Mouse (Mus musculus): Measurements from ENCODE around the gene Gpn3. TPM values are rescaled to one million over a fixed set of nuclear protein-coding genes. Genes with fewer than 3 reads are reported as not detected.
A peak's percentile ranks its signal among the peaks of the same experiment; 100 is the strongest.
"Not testable (repeated sequence)": the region's sequence is repeated elsewhere in the genome, so short reads cannot be mapped to it uniquely, and the experiment has no call there.

Gene Gpn3
- polyA plus RNA-seq, 1 experiment from 2014 or later: 82.9 TPM

- H3K4me1 ChIP-seq: no peaks in the 10 kb centered on the region
- no peak for DNase-seq (ENCODE audit: low spot score)
- H3K27ac ChIP-seq (replicated peaks): no peak overlapping the region
- H3K27me3 ChIP-seq (ENCODE audit: low read depth, poor library complexity, severe bottlenecking): no peaks in the 10 kb centered on the region
- 0 out of 2 replicates have a peak, but pooled peaks cover 4% of the 10 kb centered on the region for H3K9me3 ChIP-seq (replicated peaks)
- WGBS: 85% methylated on average over 5 of the region's 5 CpGs
- H3K4me3 ChIP-seq: no peak overlapping the region
- H3K36me3 ChIP-seq: peaks cover 19% of the 10 kb centered on the region
Measured at GRCm38 (mm10) chr5:122411892-122412291, 40.2 kb downstream of the Gpn3 start.

GRCm38 (mm10) chr5:122412826-122413225 lies 41.1 kb downstream of the Gpn3 start:
- WGBS: 78% methylated on average over 6 of the region's 6 CpGs
- Histone ChIP-seq H3K27me3 (ENCODE audit: low read depth, poor library complexity, severe bottlenecking) (no peaks in the 10 kb centered on the region), H3K27ac (replicated peaks) (no peak overlapping the region), H3K4me3 (no peak overlapping the region), H3K36me3 (peaks cover 10% of the 10 kb centered on the region), H3K4me1 (no peaks in the 10 kb centered on the region), H3K9me3 (replicated peaks) (0 out of 2 replicates have a peak, but pooled peaks cover 3% of the 10 kb centered on the region)
- DNase-seq (ENCODE audit: low spot score): no peak

GRCm38 (mm10) chr5:122414351-122414750 lies 42.7 kb downstream of the Gpn3 start:
- Histone ChIP-seq H3K9me3 (replicated peaks) (0 out of 2 replicates have a peak, but pooled peaks cover 3% of the 10 kb centered on the region), H3K27ac (replicated peaks) (no peak overlapping the region), H3K27me3 (ENCODE audit: low read depth, poor library complexity, severe bottlenecking) (no peaks in the 10 kb centered on the region), H3K4me3 (no peak overlapping the region), H3K36me3 (peaks cover 10% of the 10 kb centered on the region), H3K4me1 (no peaks in the 10 kb centered on the region)
- 95% methylated on average over 5 of the region's 5 CpGs for WGBS
- no peak for DNase-seq (ENCODE audit: low spot score)

- WGBS: 88% methylated on average over 12 of the region's 12 CpGs
- peaks cover under 1% of the 10 kb centered on the region for H3K36me3 ChIP-seq
- no peak for DNase-seq (ENCODE audit: low spot score)
- H3K27ac ChIP-seq (replicated peaks): no peak overlapping the region
- 0 out of 2 replicates have a peak, but pooled peaks cover under 1% of the 10 kb centered on the region for H3K9me3 ChIP-seq (replicated peaks)
- no peak overlapping the region for H3K4me3 ChIP-seq
- H3K27me3 ChIP-seq (ENCODE audit: low read depth, poor library complexity, severe bottlenecking): no peaks in the 10 kb centered on the region
- no peaks in the 10 kb centered on the region for H3K4me1 ChIP-seq
Measured at GRCm38 (mm10) chr5:122415465-122415864, 43.8 kb downstream of the Gpn3 start.

- H3K27ac ChIP-seq (replicated peaks); H3K4me3 ChIP-seq; H3K36me3 ChIP-seq; H3K9me3 ChIP-seq (replicated peaks); H3K27me3 ChIP-seq (ENCODE audit: low read depth, poor library complexity, severe bottlenecking); DNase-seq (ENCODE audit: low spot score): not testable (repeated sequence)
- 77% methylated on average over 4 of the region's 4 CpGs for WGBS
- peaks cover 21% of the 10 kb centered on the region for H3K4me1 ChIP-seq
Measured at GRCm38 (mm10) chr5:122420676-122421075, 49.0 kb downstream of the Gpn3 start.

GRCm38 (mm10) chr5:122421271-122422068 lies 49.8 kb downstream of the Gpn3 start, which contains the start of gene Anapc7:
Anapc7 (plus strand) TSS chr5:122421693.
- Histone ChIP-seq H3K27me3 (ENCODE audit: low read depth, poor library complexity, severe bottlenecking) (no peaks in the 10 kb centered on the region), H3K27ac (replicated peaks) (peak within 1 kb of the TSS; percentile 99), H3K4me3 (peak within 1 kb of the TSS; percentile 89), H3K4me1 (peaks cover 21% of the 10 kb centered on the region), H3K36me3 (peaks cover 13% of the 10 kb centered on the region), H3K9me3 (replicated peaks) (no peaks in the 10 kb centered on the region)
- DNase-seq (ENCODE audit: low spot score): no peak
- WGBS: 24% methylated on average over 17 of the region's 17 CpGs

GRCm38 (mm10) chr5:122422071-122422964 lies 50.6 kb downstream of the Gpn3 start:
- WGBS: under 1% methylated on average over 73 of the region's 73 CpGs
- no peaks in the 10 kb centered on the region for H3K27me3 ChIP-seq (ENCODE audit: low read depth, poor library complexity, severe bottlenecking)
- H3K9me3 ChIP-seq (replicated peaks): no peaks in the 10 kb centered on the region

GRCm38 (mm10) chr5:122423083-122423482 lies 51.4 kb downstream of the Gpn3 start:
- H3K27ac ChIP-seq (replicated peaks): peak overlapping the region; percentile 99
- DNase-seq (ENCODE audit: low spot score): no peak

More at GRCm38 (mm10) chr5:122422071-122422964, 50.6 kb downstream of the Gpn3 start:
- Histone ChIP-seq H3K27ac (replicated peaks) (peak overlapping the region; percentile 99), H3K36me3 (peaks cover 21% of the 10 kb centered on the region), H3K4me1 (peaks cover 21% of the 10 kb centered on the region), H3K4me3 (peak overlapping the region; percentile 89)
- DNase-seq (ENCODE audit: low spot score): peak; percentile 92

GRCm38 (mm10) chr5:122425550-122425949 lies 53.9 kb downstream of the Gpn3 start:
- Histone ChIP-seq H3K4me1 (peaks cover 21% of the 10 kb centered on the region), H3K27me3 (ENCODE audit: low read depth, poor library complexity, severe bottlenecking) (no peaks in the 10 kb centered on the region), H3K27ac (replicated peaks) (no peak overlapping the region), H3K9me3 (replicated peaks) (no peaks in the 10 kb centered on the region), H3K36me3 (peaks cover 54% of the 10 kb centered on the region), H3K4me3 (no peak overlapping the region)
- no peak for DNase-seq (ENCODE audit: low spot score)
- 99% methylated on average over 2 of the region's 2 CpGs for WGBS

More at GRCm38 (mm10) chr5:122423083-122423482, 51.4 kb downstream of the Gpn3 start:
- Histone ChIP-seq H3K4me1 (peaks cover 21% of the 10 kb centered on the region), H3K27me3 (ENCODE audit: low read depth, poor library complexity, severe bottlenecking) (no peaks in the 10 kb centered on the region), H3K9me3 (replicated peaks) (no peaks in the 10 kb centered on the region), H3K4me3 (peak overlapping the region; percentile 89), H3K36me3 (peaks cover 29% of the 10 kb centered on the region)
- 40% methylated on average over 15 of the region's 15 CpGs for WGBS

- Histone ChIP-seq H3K36me3 (peaks cover 98% of the 10 kb centered on the region), H3K27ac (replicated peaks) (no peak overlapping the region), H3K4me1 (no peaks in the 10 kb centered on the region), H3K4me3 (no peak overlapping the region), H3K27me3 (ENCODE audit: low read depth, poor library complexity, severe bottlenecking) (no peaks in the 10 kb centered on the region), H3K9me3 (replicated peaks) (no peaks in the 10 kb centered on the region)
- DNase-seq (ENCODE audit: low spot score): no peak
- 97% methylated on average over 4 of the region's 4 CpGs for WGBS
Measured at GRCm38 (mm10) chr5:122430036-122430775, 58.5 kb downstream of the Gpn3 start.

- DNase-seq (ENCODE audit: low spot score): no peak
- peaks cover 99% of the 10 kb centered on the region for H3K36me3 ChIP-seq
- 94% methylated on average over 8 of the region's 8 CpGs for WGBS
- no peak overlapping the region for H3K4me3 ChIP-seq
- H3K27me3 ChIP-seq (ENCODE audit: low read depth, poor library complexity, severe bottlenecking): no peaks in the 10 kb centered on the region
- no peaks in the 10 kb centered on the region for H3K4me1 ChIP-seq
- no peak overlapping the region for H3K27ac ChIP-seq (replicated peaks)
- H3K9me3 ChIP-seq (replicated peaks): no peaks in the 10 kb centered on the region
Measured at GRCm38 (mm10) chr5:122431221-122431620, 59.5 kb downstream of the Gpn3 start.

All from midbrain, embryonic 10.5 days (tissue).